Mouse (Mus musculus): ENCODE measurements around the gene Pdpn. TPM values are rescaled to one million over a fixed set of nuclear protein-coding genes. Genes with fewer than 3 reads are reported as not detected.
"Not testable (repeated sequence)": the region's sequence is repeated elsewhere in the genome, so short reads cannot be mapped to it uniquely, and the experiment has no call there.

Gene Pdpn
- 10 to 100 TPM; 15.0 to 15.3 TPM for total RNA-seq (2021)
- long read RNA-seq, experiment 1, transcript Pdpn-201 (6 exons, 1,817 nt) = major isoform, 7 of 10 reads
- long read RNA-seq, experiment 1, partial matches to known transcripts = 0 of 10 reads
- long read RNA-seq, experiment 1, other reads (novel, unspliced or antisense) = 3 of 10 reads
- long read RNA-seq, experiment 2, transcript Pdpn-201 (6 exons, 1,817 nt) = major isoform, 12 of 14 reads
- long read RNA-seq, experiment 2, partial matches to known transcripts = 0 of 14 reads
- long read RNA-seq, experiment 2, other reads (novel, unspliced or antisense) = 2 of 14 reads

DNA sequence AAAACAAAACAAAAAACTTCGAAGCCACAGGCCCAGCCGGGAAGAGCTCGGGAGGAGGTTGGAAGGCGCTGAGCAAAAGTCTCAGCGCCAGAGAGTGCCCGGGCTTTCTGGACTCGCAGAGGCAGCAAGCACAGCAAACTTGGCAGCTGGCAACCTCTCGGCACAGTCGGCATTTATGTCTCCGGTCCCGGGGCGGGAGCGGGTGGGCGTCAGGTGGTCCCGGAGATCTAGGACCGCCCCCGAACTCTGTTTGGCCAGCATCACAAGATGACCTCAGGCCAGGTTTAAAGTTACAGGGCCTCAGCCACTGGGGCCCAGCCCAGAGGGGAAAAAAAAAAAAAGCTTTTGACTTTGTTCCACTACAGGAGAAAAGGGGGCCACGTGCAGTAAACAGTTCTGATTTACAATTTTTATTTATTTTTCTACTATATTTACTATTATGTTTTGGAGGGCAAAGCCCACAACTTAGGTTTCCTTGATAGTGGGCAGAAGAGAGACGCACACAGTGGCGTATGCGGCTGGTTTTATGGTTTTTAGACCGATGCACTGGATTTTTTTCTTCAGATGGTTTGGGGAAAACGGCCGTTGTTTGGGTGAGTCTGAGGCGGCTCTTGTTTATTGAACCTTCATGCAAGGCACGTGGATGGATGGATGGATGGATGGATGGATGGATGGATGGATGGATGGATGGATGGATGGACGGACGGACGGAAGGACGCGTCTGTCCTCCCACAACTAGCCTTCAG is at the start of gene Pdpn:
Pdpn (minus strand) TSS at position 240 of the 746 bp plus-strand sequence.
- intact Hi-C loops (cut with DNase I) = no loop called here
- peak within 1 kb of the TSS; percentile 31 for H3K4me3 ChIP-seq
- TF ChIP-seq CTCF (IDR thresholded peaks at IDR 0.05) = no peak
- H3K27ac ChIP-seq = no peak within 1 kb of the TSS
- peak; percentile 22 for DNase-seq (ENCODE audit: extremely low spot score in 1 of 2, low spot score in 2 of 2)

DNA sequence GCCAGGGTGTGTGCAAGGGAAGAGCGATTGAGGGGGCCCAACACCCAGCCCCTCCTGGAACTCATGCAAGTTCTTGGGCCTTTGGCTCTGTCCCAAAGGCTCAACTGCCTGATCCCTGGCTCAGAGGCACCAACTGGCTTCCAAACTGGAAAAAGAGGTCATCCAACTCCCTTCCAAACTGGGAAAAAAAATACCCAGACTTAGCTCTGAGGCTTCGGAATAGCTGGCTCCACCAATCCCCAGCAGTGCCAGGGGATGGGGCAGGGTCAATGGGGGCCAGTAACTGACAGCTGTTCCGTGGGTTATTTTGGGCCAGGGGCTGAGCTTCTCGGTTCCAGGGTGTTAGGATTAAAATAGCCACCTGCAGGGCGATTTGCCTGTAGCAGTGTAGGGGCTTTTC is 49.3 kb upstream of the Pdpn start:
- TF ChIP-seq CTCF (IDR thresholded peaks at IDR 0.05) = no peak
- intact Hi-C loops (cut with DNase I) = no loop called here
- H3K4me3 ChIP-seq = no peak overlapping the region
- DNase-seq (ENCODE audit: extremely low spot score in 1 of 2, low spot score in 2 of 2) = no peak
- no peak overlapping the region for H3K27ac ChIP-seq

DNA sequence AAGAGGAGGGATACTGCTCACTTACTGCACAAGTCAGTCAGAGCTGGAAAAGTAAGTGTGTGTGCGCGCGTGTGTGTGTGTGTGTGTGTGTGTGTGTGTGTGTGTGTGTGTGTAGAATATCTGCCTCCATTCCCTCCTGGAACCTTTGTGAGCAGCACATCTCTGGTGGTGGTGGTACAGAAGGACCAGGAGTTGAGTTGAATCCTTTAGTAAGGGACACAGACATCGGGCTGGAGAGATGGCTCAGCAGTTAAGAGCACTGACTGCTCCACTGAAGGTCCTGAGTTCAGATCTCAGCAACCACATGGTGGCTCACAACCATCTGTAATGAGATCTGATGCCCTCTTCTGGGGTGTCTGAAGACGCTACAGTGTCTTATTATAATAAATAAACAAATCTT is 46.1 kb upstream of the Pdpn start:
- H3K27ac ChIP-seq; H3K4me3 ChIP-seq; intact Hi-C loops (cut with DNase I); DNase-seq (ENCODE audit: extremely low spot score in 1 of 2, low spot score in 2 of 2): not testable (repeated sequence)

DNA sequence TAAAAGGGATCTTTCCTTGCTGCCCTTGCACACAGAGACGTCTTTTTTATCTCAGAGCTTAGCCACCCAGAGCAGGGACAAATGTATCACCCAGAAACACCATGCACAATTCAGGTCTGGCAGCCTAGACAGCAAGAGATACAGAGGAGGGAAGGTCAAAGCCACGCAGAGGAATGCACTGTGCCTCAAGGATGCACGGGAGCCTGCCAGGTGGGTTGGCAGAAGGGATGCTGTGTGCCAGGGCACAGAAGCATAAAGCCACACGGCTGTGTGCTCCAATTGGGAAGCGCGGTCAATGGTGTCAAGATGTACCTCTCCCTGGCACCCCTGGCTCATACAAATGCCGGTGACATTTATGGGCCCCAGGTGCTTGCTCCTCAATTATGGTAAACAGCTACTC is 42.1 kb upstream of the Pdpn start:
- intact Hi-C loops (cut with DNase I) = no loop called here
- Histone ChIP-seq H3K27ac (no peak overlapping the region), H3K4me3 (no peak overlapping the region)
- no peak for DNase-seq (ENCODE audit: extremely low spot score in 1 of 2, low spot score in 2 of 2)
- no peak for TF ChIP-seq CTCF (IDR thresholded peaks at IDR 0.05)

DNA sequence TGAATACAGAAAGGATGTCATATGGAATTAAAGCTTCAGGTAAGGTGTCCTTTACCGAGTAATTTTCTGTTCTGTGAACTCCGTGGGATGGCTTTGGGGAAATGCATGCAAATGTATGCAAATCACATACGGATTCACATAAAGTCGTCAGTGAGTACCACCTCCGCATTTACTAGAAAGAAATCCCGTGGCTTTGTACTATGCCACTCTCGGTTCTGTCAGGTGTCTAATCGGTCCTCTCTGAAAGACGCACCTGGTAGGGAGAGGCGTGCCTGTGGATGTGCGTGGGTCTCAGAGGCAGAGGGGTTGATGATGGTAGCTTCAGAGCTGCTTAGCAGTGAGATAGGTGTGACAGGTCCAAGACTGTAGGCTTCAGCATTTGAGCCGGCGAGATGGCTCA is 40.4 kb upstream of the Pdpn start:
- DNase-seq (ENCODE audit: extremely low spot score in 1 of 2, low spot score in 2 of 2) = peak in 1 of 2 experiments; percentile 29
- Histone ChIP-seq H3K27ac (no peak overlapping the region), H3K4me3 (no peak overlapping the region)
- no peak for TF ChIP-seq CTCF (IDR thresholded peaks at IDR 0.05)
- intact Hi-C loops (cut with DNase I) = no loop called here

DNA sequence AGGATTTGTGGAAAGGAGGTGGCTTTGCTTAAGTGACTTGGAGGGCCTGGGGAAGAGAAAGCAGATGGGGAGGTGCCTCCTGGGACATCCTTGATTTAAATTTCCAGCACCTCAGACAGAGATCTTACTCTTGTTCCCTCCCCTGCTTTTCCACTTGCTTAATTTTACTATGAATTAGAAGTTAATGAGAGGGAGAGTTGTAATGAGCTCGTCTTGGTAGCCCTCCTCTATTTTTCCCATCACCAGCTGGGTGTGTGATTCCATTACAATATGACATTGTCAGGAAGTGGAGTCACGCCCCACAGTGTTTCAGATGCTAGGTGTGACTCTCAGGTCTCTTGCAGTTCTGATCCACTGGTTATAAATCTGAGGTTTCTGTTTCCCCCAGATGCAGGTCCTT is 36.7 kb upstream of the Pdpn start:
- Histone ChIP-seq H3K27ac (no peak overlapping the region), H3K4me3 (no peak overlapping the region)
- no peak for TF ChIP-seq CTCF (IDR thresholded peaks at IDR 0.05)
- DNase-seq (ENCODE audit: extremely low spot score in 1 of 2, low spot score in 2 of 2) = no peak
- intact Hi-C loops (cut with DNase I) = no loop called here

DNA sequence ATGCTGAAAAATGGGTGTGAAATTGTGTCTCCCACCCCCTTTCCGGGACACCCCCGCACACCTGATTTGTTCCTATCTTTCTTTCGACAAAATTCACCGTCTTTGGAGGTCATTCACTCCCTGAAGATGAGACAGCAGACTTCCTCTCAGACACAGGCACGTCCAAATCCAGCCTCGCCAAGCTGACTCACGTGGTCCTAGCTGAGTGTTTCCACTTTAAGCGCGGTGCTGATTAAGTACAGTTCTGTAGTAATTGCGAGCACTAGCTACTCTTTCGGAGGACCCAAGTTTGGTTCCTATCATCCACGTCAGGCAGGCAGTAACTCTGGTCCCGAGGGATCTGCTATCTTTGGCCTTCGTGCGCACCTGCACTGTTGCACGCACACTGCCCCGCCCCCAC is 35.6 kb upstream of the Pdpn start:
- no peak for TF ChIP-seq CTCF (IDR thresholded peaks at IDR 0.05)
- DNase-seq (ENCODE audit: extremely low spot score in 1 of 2, low spot score in 2 of 2) = no peak
- Histone ChIP-seq H3K27ac (no peak overlapping the region), H3K4me3 (no peak overlapping the region)
- intact Hi-C loops (cut with DNase I) = no loop called here

DNA sequence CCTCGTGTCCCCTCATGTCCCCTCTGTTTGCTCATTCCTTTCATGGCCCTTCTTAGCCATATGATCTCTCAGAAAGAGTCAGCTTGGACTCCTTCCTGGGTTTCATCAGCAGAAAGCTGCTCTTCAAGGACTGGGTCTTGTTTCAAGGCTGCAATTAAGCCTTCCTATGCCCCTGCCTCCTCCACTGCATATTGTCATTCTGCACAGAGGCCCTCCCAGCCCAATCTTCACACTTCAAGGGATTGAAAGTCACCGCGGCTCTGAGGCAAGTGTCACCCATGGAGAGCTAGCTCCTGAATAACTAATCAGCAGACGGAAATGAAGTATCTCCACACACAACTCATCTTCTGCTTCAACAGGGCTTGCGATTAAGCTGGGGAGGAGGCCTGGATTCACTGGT is 34.8 kb upstream of the Pdpn start:
- no peak for DNase-seq (ENCODE audit: extremely low spot score in 1 of 2, low spot score in 2 of 2)
- no peak overlapping the region for H3K4me3 ChIP-seq
- no peak overlapping the region for H3K27ac ChIP-seq
- intact Hi-C loops (cut with DNase I) = no loop called here
- no peak for TF ChIP-seq CTCF (IDR thresholded peaks at IDR 0.05)

DNA sequence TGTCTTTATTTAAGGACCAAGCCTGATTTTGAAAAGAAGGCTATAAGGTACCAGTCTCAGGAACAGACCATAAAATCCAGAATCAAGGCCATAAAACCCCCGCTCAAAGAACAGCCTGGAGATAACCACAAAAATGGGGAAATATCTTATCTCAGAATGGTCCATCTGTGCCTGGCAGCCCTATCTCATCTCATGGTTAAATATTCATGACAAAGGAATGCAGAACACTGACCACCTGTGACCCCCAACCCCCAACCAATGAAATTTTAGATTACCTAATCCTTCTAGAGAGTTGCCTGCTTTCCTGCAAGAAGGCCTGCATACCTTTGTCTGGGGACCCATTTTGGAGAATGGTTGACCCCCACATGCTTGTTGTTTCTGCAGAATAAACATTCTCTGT is 32.4 kb upstream of the Pdpn start:
- DNase-seq (ENCODE audit: extremely low spot score in 1 of 2, low spot score in 2 of 2) = no peak
- no peak overlapping the region for H3K27ac ChIP-seq
- no peak overlapping the region for H3K4me3 ChIP-seq
- intact Hi-C loops (cut with DNase I) = no loop called here
- no peak for TF ChIP-seq CTCF (IDR thresholded peaks at IDR 0.05)

DNA sequence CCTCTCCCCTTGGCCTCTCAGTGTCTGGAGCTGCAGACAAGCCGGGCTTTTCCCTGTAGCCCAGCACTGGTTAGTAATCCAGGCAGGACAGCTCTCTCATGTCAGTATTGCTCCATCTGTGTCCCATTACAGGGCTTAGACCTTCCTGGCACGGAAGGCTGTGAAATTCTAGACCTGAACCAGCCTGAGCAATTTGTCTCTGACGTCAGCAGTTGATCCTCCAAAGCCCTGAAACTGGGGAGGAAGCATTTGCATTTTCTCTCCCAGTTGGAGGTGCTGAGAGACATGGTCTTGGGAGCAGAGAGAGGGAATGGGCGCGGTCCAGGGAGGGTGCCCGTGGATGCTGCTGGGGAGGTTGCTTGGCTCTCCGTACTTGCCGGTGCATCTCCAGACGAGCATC is 31.2 kb upstream of the Pdpn start:
- Histone ChIP-seq H3K27ac (no peak overlapping the region), H3K4me3 (no peak overlapping the region)
- no peak for TF ChIP-seq CTCF (IDR thresholded peaks at IDR 0.05)
- intact Hi-C loops (cut with DNase I) = no loop called here
- no peak for DNase-seq (ENCODE audit: extremely low spot score in 1 of 2, low spot score in 2 of 2)

DNA sequence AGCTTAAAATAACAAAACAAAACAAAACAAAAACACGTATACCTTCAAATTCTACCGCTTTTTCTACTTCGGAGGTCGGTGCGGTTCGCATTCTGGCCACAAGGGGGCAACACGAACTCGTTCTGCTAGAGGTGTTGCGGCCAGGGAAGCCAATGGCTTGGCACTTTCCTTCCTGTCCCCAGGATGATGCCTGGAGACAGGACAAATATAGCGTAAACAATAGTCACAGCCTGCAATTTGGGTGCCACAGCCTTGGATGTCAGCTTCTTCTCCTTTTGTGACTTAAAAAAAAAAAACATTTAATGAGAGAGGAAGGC is 26.2 kb upstream of the Pdpn start:
- TF ChIP-seq CTCF (IDR thresholded peaks at IDR 0.05) = peak; percentile 92
- peak; percentile 78 to 91 for DNase-seq (ENCODE audit: extremely low spot score in 1 of 2, low spot score in 2 of 2)
- Histone ChIP-seq H3K4me3 (peak overlapping the region; percentile 40), H3K27ac (no peak overlapping the region)
- intact Hi-C loops (cut with DNase I) = loop anchor here (1.0 kb wide), 1 partner anchor 55 kb away; no protein-coding TSS in a partner anchor

DNA sequence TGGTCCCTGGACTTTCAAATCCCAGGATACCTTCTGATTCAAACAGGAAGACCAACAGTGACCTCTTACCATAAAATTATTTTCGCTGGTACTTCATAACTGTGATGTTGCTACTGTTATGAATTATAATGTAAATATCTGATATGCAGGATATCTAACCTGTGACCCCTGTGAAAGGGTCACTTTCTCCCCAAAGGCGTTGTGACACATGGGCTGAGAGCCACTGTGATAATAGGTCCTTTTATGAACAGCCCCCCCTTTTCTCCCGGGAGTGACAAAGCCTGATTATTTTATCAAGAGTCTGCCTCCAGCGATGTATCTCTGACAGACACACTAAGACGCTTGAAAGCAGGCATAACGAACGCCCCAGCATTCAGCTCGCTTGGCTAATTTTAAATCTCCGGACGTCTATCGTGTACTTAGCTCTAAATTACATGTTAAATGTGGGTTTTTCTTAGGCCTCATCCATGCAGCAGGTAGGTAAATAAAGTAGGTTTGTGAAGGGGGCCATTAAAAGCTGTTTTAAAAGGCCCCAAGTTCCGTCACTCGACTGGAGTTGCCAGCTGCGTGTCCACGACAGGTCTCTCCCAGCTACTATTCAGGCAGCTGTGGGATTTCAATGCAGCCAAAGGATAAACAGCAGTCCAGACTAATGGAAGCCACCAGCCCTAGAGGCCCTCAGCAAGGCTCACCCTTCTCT is 25.7 kb upstream of the Pdpn start:
- Histone ChIP-seq H3K27ac (no peak overlapping the region), H3K4me3 (peak overlapping the region; percentile 40)
- TF ChIP-seq CTCF (IDR thresholded peaks at IDR 0.05) = no peak
- DNase-seq (ENCODE audit: extremely low spot score in 1 of 2, low spot score in 2 of 2) = no peak
- intact Hi-C loops (cut with DNase I) = loop anchor here (1.0 kb wide), 1 partner anchor 55 kb away; no protein-coding TSS in a partner anchor

All from left cerebral cortex, adult 2 months (tissue).